Mouse (Mus musculus) neutrophil, adult 59 days (primary cell): ENCODE results near the gene Dync1i2. TPM values are rescaled to one million over a fixed set of nuclear protein-coding genes. Genes with fewer than 3 reads are reported as not detected.

Source experiments
- total RNA-seq, 2 experiments: library from RNA; stranded (reverse); gene quantifications; 1 replicate in 1 of 2; 2 replicates in 1 of 2; pipeline ENCODE4 v1.2.4; 2023

Gene Dync1i2
- total RNA-seq: 10 to 100 TPM; 77.5 to 79.1 TPM

GRCm38 (mm10) chr2:71211591-71212359 lies at the start of gene Dync1i2:
TSS of gene Dync1i2 (plus strand) at chr2:71211706.

Other genes with a start within 250 kb of the Dync1i2 start
- 10 to 100 TPM in 1 of 2 experiments, 1 to 10 TPM in 1; 8.9 to 12.8 TPM for gene Dcaf17, start 156.4 kb upstream of the Dync1i2 start, total RNA-seq
- gene Mettl8, start 156.1 kb upstream of the Dync1i2 start, total RNA-seq: 1 to 10 TPM; 6.3 to 7.1 TPM
- under 1 TPM; 0.13 to 0.15 TPM for gene Cybrd1, start 93.8 kb upstream of the Dync1i2 start, total RNA-seq
- gene Slc25a12, start 156.0 kb downstream of the Dync1i2 start, total RNA-seq: 10 to 100 TPM; 56.8 to 63.4 TPM
- gene Hat1, start 177.3 kb downstream of the Dync1i2 start, total RNA-seq: 10 to 100 TPM; 30.8 to 34.1 TPM
- 10 to 100 TPM; 10.9 to 11.8 TPM for gene Metap1d, start 241.6 kb downstream of the Dync1i2 start, total RNA-seq